Mouse (Mus musculus) kidney, adult 10 weeks (tissue): ENCODE measurements around the gene Olfr769. TPM values are rescaled to one million over a fixed set of nuclear protein-coding genes. Genes with fewer than 3 reads are reported as not detected.

ENCODE experiments used
- polyA plus RNA-seq: library from polyadenylated mRNA; stranded (reverse); fragments of 350-450 nt; fragmentation: Illumina TruSeq; extraction: RNeasy Lipid Tissue Mini Kit (QIAGEN cat#74804); gene quantifications from one replicate; pipeline ENCODE4 v1.2.3, GENCODE M21; 2014; ENCODE audit warnings: low read depth, low replicate concordance

The Olfr769 gene
- polyA plus RNA-seq = not detected

GRCm38 (mm10) chr10:129117761-129118160, at the start of gene Olfr769:
TSS of gene Olfr769 (minus strand) at chr10:129117861.

GRCm38 (mm10) chr10:129164651-129165050, 47.0 kb upstream of the Olfr769 start, which contains the start of gene Olfr771:
TSS of gene Olfr771 (minus strand) at chr10:129164751.

GRCm38 (mm10) chr10:129138898-129139297, 21.2 kb upstream of the Olfr769 start, which contains the start of gene Olfr770:
TSS of gene Olfr770 (minus strand) at chr10:129138998.

GRCm38 (mm10) chr10:129099275-129099674, 18.4 kb downstream of the Olfr769 start, which contains the start of gene Olfr768:
TSS of gene Olfr768 (minus strand) at chr10:129099375.

GRCm38 (mm10) chr10:129082810-129083209, 34.9 kb downstream of the Olfr769 start, which contains the start of gene Olfr767:
TSS of gene Olfr767 (minus strand) at chr10:129082910.

GRCm38 (mm10) chr10:129068877-129069276, 48.8 kb downstream of the Olfr769 start, which contains the start of gene Olfr766-ps1:
TSS of gene Olfr766-ps1 (minus strand) at chr10:129068977.

Other genes with a start within 250 kb of the Olfr769 start
- gene Gdf11, start 226.1 kb downstream of the Olfr769 start, polyA plus RNA-seq = 3.1 TPM
- gene Cd63, start 216.9 kb downstream of the Olfr769 start, polyA plus RNA-seq = 1,560 TPM
- 5.7 TPM for gene Rdh5, start 195.0 kb downstream of the Olfr769 start, polyA plus RNA-seq
- gene Bloc1s1, start 193.8 kb downstream of the Olfr769 start, polyA plus RNA-seq = 12.2 TPM
- 0.85 TPM for gene Itga7, start 184.0 kb downstream of the Olfr769 start, polyA plus RNA-seq
- gene Mettl7b, start 156.9 kb downstream of the Olfr769 start, polyA plus RNA-seq = 25.7 TPM
- not detected for gene Olfr9, start 128.4 kb downstream of the Olfr769 start, polyA plus RNA-seq
- gene Olfr763, start 107.1 kb downstream of the Olfr769 start, polyA plus RNA-seq = not detected
- gene Olfr764-ps1, start 78.0 kb downstream of the Olfr769 start, polyA plus RNA-seq = not detected
- gene Olfr765, start 67.9 kb downstream of the Olfr769 start, polyA plus RNA-seq = not detected
- gene Olfr766-ps1, start 48.9 kb downstream of the Olfr769 start, polyA plus RNA-seq = not detected
- gene Olfr767, start 35.0 kb downstream of the Olfr769 start, polyA plus RNA-seq = not detected
- not detected for gene Olfr768, start 18.5 kb downstream of the Olfr769 start, polyA plus RNA-seq
- gene Olfr770, start 21.1 kb upstream of the Olfr769 start, polyA plus RNA-seq = not detected
- gene Olfr771, start 46.9 kb upstream of the Olfr769 start, polyA plus RNA-seq = not detected
- gene Olfr772, start 60.1 kb upstream of the Olfr769 start, polyA plus RNA-seq = not detected
- gene Olfr773, start 69.6 kb upstream of the Olfr769 start, polyA plus RNA-seq = not detected
- not detected for gene Olfr774, start 118.3 kb upstream of the Olfr769 start, polyA plus RNA-seq
- gene Olfr775, start 130.6 kb upstream of the Olfr769 start, polyA plus RNA-seq = not detected
- not detected for gene Olfr776, start 141.3 kb upstream of the Olfr769 start, polyA plus RNA-seq
- gene Olfr777, start 153.6 kb upstream of the Olfr769 start, polyA plus RNA-seq = not detected
- not detected for gene Olfr780, start 200.3 kb upstream of the Olfr769 start, polyA plus RNA-seq
- not detected for gene Olfr781, start 211.0 kb upstream of the Olfr769 start, polyA plus RNA-seq
- gene Olfr782, start 231.0 kb upstream of the Olfr769 start, polyA plus RNA-seq = not detected